Mouse (Mus musculus) adrenal gland, adult 18-20 months (tissue): Measurements from ENCODE around the gene Hs3st1. TPM values are rescaled to one million over a fixed set of nuclear protein-coding genes. Genes with fewer than 3 reads are reported as not detected.
"Not testable (repeated sequence)": the region's sequence is repeated elsewhere in the genome, so short reads cannot be mapped to it uniquely, and the experiment has no call there.

ENCODE experiments used
- DNase-seq, 2 experiments: peaks; one replicate each; pipeline ENCODE4 v3.0.0; 2021 to 2022; ENCODE audit warnings: low spot score in 2 of 2
- long read RNA-seq, 2 experiments: library from polyadenylated mRNA; stranded (forward); transcript quantifications; one replicate each; pipeline ENCODE4 v2.0.0; 2021
- total RNA-seq, 2 experiments: library from RNA; stranded (reverse); gene quantifications; 1 replicate in 1 of 2; 2 replicates in 1 of 2; pipeline ENCODE4 v1.2.3; 2021

The Hs3st1 gene
- 10 to 100 TPM in 1 of 2 experiments, 1 to 10 TPM in 1; 6.7 to 11.2 TPM for total RNA-seq
- long read RNA-seq, experiment 1, partial matches to known transcripts = 0 of 3 reads
- long read RNA-seq, experiment 1, other reads (novel, unspliced or antisense) = 0 of 3 reads
- long read RNA-seq, experiment 2, transcript Hs3st1-201 (2 exons, 1,684 nt) = major isoform, 13 of 19 reads
- long read RNA-seq, experiment 2, partial matches to known transcripts = 3 of 19 reads
- long read RNA-seq, experiment 2, other reads (novel, unspliced or antisense) = 3 of 19 reads

DNA sequence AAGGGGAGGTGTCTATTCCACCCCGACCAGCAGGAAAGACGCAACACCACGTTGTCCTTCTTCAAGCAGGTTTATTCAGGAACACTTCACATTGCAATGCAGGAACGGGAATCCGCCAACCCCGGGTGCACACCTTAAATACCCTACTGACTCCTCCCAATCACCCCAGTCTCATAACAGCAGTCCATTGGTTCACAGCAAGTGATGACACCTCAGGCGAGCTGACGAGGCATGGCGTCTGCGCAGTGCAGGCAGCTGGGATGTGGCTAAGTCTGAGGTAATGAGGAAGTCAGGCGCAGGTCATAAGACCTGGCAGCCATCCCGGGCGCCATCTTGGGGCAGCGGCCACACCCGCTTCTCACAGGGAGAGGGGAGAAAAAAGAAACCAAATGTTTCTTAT, at the start of gene Hs3st1:
Gene Hs3st1, minus strand, starts transcription at position 101 of the 400 bp plus-strand sequence.
- DNase-seq = not testable (repeated sequence)

- DNase-seq = no peak
These were observed 49.4 kb upstream of the Hs3st1 start for GRCm38 (mm10) chr5:39804663-39805062.

DNA sequence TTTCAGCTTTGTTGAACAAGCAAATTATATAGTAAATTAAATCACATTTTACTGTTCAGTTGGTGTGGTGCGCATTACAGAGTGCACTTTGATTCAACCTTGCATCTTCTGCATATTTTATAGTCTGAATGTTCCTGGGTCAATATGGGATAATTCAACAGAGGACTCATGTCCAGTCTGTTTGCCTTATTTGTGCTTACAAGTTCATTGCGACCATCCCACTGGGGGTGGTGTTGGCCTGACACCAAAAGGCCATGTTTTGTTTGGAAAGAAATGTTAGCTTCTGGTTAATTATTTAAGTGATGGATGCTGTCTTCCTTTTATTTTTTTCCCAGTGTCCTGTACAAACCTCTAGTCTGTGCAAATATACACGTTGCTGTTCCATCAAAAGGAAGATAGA, 48.7 kb upstream of the Hs3st1 start:
- DNase-seq = no peak

DNA sequence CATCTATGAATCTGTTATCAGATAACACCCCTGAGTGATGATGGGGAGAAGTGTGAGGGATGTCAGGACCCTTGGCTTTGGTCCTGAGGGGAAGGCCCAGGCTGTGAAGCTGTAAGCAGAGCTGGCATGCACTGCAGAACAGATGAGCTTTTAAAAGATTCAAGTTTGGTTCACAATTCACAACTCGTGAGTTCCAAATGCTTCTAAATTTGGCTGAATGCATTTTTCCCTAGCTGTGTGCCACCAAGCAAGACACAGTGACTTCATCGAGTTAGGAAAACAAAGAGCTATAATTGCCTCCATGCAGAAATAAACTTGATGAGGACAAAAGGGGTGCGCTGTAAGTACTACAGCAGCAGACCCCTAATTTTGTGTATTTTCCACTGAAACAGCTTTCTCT, 48.2 kb upstream of the Hs3st1 start:
- no peak for DNase-seq

GRCm38 (mm10) chr5:39802110-39802509, 46.8 kb upstream of the Hs3st1 start:
- no peak for DNase-seq

DNA sequence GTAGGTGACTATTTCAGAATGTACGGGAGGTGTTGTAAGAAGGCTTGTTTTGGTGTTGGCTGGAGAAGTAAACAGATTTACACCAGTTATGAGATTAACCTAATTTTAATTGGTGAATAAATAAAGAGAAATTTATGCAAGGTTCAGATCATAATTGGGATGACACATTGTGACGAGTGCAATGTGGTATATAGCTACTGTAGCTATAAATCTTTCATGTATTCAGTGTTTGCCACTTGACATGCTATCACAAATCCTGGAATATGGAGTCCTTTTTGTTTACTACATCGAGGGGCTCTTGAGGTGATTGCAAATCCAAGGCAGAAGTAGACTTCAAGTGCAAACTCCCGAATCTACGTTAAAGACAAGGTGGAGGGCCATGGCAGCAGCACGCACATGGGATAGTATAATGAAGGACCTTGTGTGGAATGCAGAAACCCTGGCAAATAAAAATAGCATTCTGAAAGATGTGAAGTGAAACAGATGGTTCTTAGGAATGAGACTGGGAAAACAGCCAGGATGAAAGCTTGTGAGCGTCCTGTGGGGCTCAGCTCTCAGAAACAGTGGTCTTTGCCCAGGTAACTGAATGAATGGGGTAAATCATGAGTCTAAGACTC, 21.9 kb upstream of the Hs3st1 start:
- DNase-seq = no peak

DNA sequence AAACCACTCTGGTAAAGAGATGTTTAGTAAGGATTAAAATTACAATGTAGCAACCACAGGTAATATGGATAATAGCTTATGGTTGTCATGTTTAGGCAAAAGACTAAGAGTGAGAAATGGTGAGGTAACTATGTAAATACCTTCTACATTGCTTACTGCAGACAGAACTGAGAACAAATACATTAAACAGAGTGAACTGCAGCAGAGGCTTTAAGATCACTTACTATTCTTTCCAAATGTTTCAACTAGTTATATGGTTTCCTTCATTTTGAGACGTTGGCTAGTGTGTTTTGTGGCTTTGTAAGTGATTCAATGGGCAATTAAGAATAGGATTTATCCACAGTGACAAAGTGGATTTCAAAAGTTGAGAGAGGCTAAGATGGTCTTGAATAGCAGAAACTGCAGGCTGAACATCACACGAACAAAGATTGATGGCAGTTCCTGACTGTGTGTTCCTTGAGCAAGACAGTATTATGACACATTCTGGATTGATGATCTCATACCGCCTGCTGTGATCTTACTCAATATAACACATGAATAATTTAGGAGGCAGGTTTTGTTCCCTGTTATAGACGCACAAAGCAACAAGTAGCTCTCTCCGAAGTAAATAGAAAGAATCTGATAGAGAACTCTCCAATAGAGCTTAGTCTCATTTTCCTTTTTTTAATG, 16.5 kb upstream of the Hs3st1 start:
- no peak for DNase-seq

DNA sequence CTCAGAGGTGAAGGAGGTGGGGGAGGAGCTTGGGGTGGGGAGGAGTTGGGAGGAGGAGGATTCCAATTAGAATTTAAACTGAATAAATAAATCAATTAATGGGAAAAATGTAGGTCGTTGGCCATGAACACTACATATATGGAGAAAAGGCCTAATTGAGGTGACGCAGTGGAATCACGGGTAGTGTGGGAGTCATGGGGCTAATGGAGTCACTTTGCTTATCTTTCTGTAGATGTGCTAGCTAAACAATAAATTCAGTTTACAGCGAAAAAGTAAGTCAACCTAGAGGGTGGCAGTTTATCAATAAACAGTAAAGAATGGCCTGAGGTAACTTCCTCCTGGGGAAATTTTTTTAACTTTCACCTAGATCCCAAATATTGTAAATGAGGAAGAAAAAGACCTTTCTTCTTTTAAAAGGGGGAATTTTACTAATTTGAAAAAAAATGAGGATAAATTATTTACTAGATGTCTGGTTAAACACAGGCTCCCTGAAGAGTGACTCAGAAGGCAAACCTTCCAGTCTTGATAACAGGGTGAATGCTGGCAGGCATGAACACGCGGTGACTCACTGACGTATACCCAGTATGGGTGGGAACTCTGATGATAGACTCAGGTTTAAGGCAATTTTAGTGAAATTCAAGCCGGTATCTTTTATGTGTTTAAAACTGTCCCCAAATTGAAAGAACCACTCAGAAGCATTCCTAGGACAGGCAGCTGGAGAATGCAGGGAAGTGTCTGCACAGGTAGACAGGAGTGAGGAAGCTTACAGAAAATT, 6.6 kb upstream of the Hs3st1 start:
- DNase-seq = no peak

DNA sequence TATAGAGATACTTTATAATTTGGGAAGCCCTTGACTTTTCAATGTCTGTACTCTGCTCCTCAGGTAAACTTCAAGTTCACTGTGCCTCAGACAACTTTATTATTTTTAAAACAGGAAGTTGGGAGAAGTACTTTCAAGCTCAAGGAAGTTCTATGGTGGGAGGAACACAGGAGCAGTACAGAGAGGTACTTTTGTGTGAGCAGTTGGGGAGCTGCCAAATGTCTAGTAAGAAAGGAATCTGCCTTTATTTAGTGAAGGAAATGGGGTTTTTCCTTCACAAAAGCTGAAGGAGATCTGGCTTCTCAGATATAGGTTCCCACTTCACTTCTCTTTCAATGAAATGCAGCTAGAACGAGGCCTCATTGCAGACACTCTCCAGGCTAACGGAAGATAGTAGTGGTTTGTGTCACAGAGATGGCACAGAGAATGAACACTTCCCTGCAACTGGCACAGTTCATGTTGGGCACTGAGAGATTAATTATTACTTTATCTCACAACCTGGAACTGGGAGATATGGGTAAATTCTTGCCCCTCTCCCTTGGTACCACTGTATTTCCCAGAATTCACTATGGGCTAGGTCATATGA, 3.7 kb upstream of the Hs3st1 start:
- DNase-seq = no peak

GRCm38 (mm10) chr5:39736843-39737242, 18.4 kb downstream of the Hs3st1 start:
- no peak for DNase-seq

GRCm38 (mm10) chr5:39733750-39734443, 21.4 kb downstream of the Hs3st1 start:
- no peak for DNase-seq

DNA sequence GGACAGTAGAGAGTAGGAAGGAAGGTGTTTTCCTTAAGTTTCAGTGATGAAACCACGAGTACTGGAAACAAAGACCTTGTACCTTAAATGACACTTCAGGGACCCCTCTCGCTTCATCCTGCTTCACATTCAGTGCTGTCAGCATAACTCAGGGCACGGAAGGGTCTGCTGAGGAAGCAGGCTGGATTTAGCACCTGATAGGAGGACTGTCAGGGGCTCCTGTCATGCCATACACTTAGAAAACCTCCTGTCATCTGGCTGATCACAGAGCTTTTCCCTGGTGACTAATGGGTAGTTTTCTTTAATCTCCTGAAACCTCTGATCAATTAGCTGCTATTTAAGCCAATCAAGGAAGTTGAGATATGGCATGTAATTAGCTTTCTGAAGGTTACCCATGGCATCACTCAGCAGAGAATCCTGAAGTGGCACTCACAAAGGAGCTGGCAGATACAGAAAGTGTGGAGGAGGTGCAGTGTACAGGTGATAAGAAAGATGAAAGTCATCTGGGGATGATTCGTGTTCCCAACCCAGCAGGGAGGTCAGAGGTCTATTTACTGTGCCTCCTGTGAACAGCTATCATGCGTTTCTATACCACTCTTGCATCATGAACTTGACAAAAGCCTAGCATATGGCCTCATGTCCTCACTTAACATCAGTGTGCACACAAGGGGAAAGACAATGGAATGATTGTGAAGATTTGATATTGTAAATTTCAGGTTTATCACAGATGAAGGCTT, 22.1 kb downstream of the Hs3st1 start:
- no peak for DNase-seq

DNA sequence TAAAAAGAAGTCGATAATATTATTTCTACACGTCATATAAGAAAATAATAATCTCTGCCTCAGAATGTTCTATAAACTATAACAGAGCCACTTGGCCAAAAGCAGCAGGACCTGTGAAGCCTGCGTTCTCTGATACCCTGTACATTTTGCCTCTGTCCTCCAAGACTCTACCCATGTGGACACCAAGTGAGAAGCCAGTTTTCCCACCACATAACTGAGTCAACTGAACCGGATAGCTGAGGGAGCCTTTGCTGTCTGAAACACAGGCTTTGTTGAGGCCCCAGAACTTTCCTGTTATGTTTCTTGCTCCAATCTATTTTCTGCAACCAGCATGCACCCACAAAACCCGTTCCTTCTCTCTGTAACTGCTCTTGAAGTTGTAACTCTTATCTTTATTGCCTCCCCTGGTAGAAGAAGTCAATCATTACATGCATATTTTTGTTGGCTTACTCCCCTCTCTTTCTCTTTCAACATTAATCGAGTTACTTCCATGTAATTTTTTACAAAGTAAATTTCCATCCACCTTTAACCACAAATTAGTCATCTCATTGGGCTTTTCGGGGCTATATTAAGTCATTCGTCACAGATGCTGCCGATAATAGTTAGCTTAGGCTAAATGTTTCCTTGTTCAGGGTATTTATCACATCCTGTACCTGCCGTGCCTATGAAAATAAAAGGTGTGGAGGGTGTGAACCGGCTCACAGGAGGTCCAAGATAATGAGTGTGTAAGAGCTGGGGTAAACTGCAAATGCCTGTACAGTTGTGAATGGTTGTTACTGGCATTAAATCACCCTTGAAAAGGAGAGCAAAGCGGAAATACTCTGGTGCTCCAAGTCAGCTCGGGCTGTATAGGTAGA, 39.4 kb downstream of the Hs3st1 start:
- DNase-seq = no peak

DNA sequence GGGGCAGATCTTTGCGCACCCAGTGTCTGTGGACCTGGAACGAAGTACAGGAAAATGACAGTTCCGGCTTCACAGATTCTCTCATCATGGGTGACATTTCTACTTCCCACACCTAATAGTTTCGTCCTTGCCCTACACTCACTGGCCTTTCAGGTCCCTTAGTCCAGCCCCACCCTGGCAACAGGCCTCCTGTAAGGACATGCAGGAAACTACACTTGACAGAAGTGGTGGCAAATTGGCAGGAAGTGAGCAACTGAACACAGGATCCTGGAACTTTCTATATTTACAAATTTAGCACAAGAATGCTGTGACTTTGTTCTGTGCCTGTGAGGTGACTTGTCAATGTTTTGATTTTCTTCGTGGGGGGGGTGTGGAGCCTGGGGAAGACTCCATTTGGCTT, 40.1 kb downstream of the Hs3st1 start:
- no peak for DNase-seq

GRCm38 (mm10) chr5:39705539-39705938, 49.7 kb downstream of the Hs3st1 start:
- no peak for DNase-seq

DNA sequence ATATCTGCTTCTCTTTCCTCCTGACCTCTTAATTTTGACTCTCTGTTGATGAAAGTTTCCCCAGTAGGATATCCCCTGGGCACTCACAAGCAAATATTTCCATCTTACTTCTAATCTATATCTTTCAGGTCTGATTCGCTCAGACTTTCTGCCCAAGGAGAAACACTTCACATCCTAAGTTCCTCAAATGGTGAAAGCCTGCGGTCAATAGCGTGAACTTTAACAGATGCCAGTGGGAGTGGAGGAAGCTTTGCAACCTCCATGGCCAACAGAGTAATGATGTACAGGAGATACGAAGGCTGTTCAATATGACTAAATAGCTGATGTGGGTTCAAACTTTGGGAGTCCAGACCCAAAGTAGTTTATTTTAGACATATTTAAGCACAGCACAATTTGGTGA, 94.4 kb downstream of the Hs3st1 start:
- no peak for DNase-seq

GRCm38 (mm10) chr5:39659417-39659816, 95.9 kb downstream of the Hs3st1 start:
- DNase-seq = no peak

DNA sequence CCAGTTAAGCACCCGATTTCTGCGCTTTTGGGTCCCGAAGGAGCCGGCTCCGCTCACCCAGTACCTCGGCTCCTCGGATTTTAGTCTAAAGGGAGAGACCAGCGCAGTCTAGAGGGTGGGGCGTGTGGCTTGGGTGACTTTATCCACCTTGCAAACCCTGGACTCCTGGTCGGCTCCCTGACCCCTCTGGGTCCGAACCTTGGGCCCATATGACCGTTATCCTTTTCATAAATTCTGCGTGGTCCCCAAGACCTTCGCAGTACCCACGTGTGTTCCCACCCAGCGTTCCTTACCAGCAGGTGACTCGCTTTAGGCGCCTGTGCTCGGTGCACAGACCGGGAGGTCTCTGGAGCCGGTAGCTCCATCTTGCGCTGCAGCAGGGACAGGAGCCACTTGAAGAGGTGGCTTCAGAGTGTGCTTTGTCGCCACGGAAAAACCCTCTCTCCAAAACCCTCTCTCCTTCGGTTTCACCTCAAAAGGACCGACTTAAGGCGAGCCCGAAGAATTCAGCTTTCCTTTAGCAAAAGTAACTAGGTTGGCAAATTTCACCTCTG, 110.4 kb downstream of the Hs3st1 start:
- no peak for DNase-seq
